Mouse (Mus musculus) right cerebral cortex, postnatal 25 days (tissue): ENCODE results near the gene C1qtnf12.
A peak's percentile ranks its signal among the peaks of the same experiment; 100 is the strongest.

ENCODE experiments used
- DNase-seq: peaks from one replicate; pipeline ENCODE4 v3.0.0; 2022

C1qtnf12 gene

GRCm38 (mm10) chr4:155962167-155962971, at the start of gene C1qtnf12:
C1qtnf12 (plus strand) TSS chr4:155962318.
- DNase-seq = peak; percentile 43

GRCm38 (mm10) chr4:155932031-155932430, 30.1 kb upstream of the C1qtnf12 start:
- DNase-seq = no peak

GRCm38 (mm10) chr4:155943049-155943452, 19.1 kb upstream of the C1qtnf12 start:
- DNase-seq = no peak

GRCm38 (mm10) chr4:155943534-155944249, 18.4 kb upstream of the C1qtnf12 start, which contains the start of gene Ube2j2:
Ube2j2 (plus strand) TSS chr4:155943831.
- peak; percentile 97 for DNase-seq

GRCm38 (mm10) chr4:155944271-155944670, 17.8 kb upstream of the C1qtnf12 start:
- DNase-seq = no peak

GRCm38 (mm10) chr4:155947094-155947493, 15.0 kb upstream of the C1qtnf12 start:
- DNase-seq = no peak

- DNase-seq = no peak
These were observed 6.6 kb upstream of the C1qtnf12 start for GRCm38 (mm10) chr4:155955491-155955890.

GRCm38 (mm10) chr4:155959275-155959674, 2.8 kb upstream of the C1qtnf12 start:
- DNase-seq = peak; percentile 52

GRCm38 (mm10) chr4:155963106-155963505, 988 bp downstream of the C1qtnf12 start:
- no peak for DNase-seq

- no peak for DNase-seq
These were observed 2.3 kb downstream of the C1qtnf12 start for GRCm38 (mm10) chr4:155964396-155964795.

- DNase-seq = no peak
These were observed 7.0 kb downstream of the C1qtnf12 start for GRCm38 (mm10) chr4:155969043-155969653.

- DNase-seq = no peak
These were observed 8.2 kb downstream of the C1qtnf12 start for GRCm38 (mm10) chr4:155970286-155970685.

GRCm38 (mm10) chr4:155972651-155973050, 10.5 kb downstream of the C1qtnf12 start:
- no peak for DNase-seq

GRCm38 (mm10) chr4:155973239-155973638, 11.1 kb downstream of the C1qtnf12 start:
- DNase-seq = no peak

GRCm38 (mm10) chr4:155981436-155982082, 19.4 kb downstream of the C1qtnf12 start:
- DNase-seq = no peak

GRCm38 (mm10) chr4:155983788-155984187, 21.7 kb downstream of the C1qtnf12 start:
- DNase-seq = no peak

- no peak for DNase-seq
These were observed 29.2 kb downstream of the C1qtnf12 start for GRCm38 (mm10) chr4:155991211-155991907.

- no peak for DNase-seq
These were observed 29.8 kb downstream of the C1qtnf12 start for GRCm38 (mm10) chr4:155991908-155992230.

- peak; percentile 93 for DNase-seq
These were observed 30.3 kb downstream of the C1qtnf12 start, which contains the start of the genes B3galt6 and Sdf4 for GRCm38 (mm10) chr4:155992241-155992905. B3galt6 (minus strand) TSS chr4:155992649. Sdf4 (plus strand) TSS chr4:155992872.

- peak; percentile 94 for DNase-seq
These were observed 30.9 kb downstream of the C1qtnf12 start for GRCm38 (mm10) chr4:155992906-155993547.

GRCm38 (mm10) chr4:155993606-155994005, 31.5 kb downstream of the C1qtnf12 start:
- DNase-seq = no peak
